Mouse (Mus musculus): Measurements from ENCODE around the gene Gm49384.

The Gm49384 gene

GRCm38 (mm10) chr12:69204052-69204833, at the start of gene Gm49384:
Gene Gm49384, minus strand, starts transcription at chr12:69204267.
- no peak for DNase-seq

DNA sequence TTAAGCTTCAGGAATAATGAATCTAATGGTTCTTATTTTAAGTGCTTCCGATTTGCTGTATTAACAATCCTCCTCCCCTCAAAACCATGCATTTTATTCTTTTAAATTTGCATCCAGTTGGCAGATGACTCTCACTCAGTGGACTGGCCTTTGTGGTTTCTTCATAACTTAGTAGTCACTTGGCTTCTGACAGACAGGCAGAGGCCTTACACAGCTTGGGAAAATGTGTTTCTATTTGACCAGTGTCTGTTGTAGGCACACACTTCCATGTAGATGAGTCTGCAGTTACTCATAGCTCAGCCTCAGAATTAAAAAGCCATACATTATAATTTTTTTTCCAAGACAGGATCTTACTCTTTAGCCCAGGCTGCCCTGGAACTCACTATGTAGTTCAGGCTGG, 49.7 kb upstream of the Gm49384 start:
- no peak for DNase-seq

GRCm38 (mm10) chr12:69250756-69251155, 46.7 kb upstream of the Gm49384 start:
- DNase-seq = no peak

GRCm38 (mm10) chr12:69249766-69250165, 45.7 kb upstream of the Gm49384 start:
- DNase-seq = no peak

GRCm38 (mm10) chr12:69241771-69242431, 37.8 kb upstream of the Gm49384 start:
- peak; percentile 83 for DNase-seq

DNA sequence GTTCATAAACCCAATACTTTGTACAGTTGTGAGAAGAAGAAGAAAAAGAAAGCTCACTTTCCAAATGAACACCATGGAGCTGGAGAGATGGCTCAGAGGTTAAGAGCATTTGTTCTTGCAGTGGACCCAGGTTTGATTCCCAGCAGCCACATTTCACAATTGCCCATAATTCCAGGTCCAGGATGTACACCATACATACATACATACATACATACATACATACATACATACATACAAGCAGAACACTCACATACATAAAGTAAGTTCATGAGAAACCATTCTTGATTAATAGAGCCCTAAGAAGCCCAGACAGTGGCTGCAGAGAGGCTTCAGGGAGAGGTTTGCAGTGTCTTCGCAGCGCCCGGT, 37.3 kb upstream of the Gm49384 start:
- no peak for DNase-seq

GRCm38 (mm10) chr12:69240876-69241275, 36.8 kb upstream of the Gm49384 start, which contains the start of gene Klhdc1:
Gene Klhdc1, plus strand, starts transcription at chr12:69241176.
- no peak for DNase-seq

DNA sequence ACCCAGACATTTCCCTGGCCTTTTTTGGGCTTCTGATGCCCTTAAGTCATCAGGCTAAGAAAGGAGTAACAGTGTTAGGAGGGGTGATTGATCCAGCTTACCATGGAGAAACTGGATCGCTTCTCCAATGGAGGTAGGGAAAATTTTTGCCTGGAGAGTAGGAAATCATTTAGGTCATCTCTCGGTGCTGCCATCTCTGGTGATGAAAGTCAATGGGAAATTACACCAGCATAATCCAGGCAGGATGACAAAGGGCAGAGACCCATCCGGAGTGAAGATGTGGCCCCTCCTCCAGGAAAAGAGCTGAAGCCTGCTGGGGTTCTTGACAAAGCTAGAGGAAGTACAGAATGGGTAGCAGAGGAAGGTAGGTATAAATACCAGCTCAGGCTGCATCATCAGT, 34.2 kb upstream of the Gm49384 start:
- DNase-seq = no peak

DNA sequence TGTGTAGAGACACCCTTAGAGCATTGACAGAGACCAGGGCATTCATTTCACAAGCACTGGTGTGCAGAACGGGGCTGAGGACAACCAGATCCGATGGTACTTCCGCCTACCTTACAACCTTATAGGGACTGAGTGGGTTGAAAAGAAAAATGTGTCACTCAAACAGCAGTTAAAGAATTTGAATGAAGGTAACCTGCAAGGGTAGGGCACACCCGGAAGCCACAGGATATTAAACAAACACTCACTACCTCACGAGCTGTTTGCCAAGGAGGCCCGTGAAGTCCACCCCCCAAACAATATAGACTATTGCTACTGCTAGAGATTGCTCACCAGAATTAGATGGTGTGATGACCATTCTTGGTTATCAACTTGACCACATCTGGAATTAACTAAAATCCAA, 31.7 kb upstream of the Gm49384 start:
- DNase-seq = no peak

- no peak for DNase-seq
These were observed 25.2 kb upstream of the Gm49384 start for GRCm38 (mm10) chr12:69229251-69229650.

DNA sequence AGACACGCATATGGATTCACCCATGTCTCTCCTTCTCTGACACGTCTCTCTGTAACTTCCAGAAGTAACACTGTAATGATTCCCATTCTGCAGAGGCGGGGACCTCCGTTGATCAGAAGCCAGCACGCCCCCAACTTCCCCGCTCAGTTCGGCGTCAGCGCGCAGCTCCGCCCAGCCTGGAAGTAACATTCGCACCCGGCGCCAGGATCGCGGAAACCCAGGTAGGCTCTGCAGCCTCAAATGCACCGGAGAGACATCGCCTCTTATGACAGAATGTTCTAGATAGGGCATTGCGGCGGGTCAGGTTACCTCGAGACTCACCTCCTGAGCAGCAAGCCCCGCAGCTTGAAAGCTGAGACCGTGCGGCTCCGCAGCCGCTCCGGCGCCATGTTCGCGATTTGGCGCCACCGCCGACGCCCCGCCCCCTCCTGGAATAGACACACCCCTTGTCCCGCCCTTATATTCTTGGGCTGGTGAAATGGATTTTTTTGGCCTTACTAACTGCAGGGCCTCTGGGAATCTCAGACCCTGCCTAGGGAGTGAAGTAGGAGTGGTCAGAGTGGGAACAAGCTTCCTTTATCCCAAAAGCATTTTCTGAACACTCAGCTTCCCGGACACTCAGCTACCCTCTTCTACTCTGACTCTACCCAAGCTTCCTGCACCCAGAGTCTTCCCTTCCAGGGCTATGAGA, 23.9 kb upstream of the Gm49384 start, which contains the start of gene Pole2:
Gene Pole2 (minus strand): TSS at position 420 of the 691 bp plus-strand sequence.
- DNase-seq = peak; percentile 83

DNA sequence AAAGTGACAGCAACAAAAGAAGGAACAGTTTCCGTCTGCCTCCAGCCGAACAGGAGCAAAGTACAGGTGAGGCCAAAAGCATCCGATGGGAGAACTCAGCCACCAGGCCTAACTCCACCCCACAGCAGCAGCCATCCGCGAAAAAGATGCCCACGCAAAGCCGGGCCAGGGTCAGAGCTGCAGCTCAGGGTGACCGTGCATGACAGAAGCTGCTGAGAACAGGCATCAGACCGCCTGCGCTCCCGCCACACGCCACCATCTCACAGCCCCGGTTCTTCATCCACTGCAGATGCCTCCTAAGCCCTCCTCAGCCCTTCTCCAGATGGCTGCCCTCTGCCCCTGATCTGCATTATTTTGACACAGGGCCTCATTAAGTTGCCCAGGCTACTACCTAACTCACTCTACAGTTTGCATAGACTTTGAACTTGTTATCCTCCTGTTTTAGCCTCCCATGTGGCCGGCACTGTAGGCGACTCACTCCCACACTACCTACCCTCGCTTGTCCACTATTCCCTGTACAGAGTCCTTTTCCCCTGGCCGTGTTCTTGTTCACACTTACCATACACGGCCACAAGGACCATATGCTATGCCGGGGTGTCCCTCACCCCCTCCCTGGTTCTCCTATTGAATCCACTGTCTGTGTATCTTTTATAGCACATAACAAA, 16.7 kb upstream of the Gm49384 start:
- DNase-seq = no peak

- no peak for DNase-seq
These were observed 12.5 kb upstream of the Gm49384 start for GRCm38 (mm10) chr12:69216587-69216986.

DNA sequence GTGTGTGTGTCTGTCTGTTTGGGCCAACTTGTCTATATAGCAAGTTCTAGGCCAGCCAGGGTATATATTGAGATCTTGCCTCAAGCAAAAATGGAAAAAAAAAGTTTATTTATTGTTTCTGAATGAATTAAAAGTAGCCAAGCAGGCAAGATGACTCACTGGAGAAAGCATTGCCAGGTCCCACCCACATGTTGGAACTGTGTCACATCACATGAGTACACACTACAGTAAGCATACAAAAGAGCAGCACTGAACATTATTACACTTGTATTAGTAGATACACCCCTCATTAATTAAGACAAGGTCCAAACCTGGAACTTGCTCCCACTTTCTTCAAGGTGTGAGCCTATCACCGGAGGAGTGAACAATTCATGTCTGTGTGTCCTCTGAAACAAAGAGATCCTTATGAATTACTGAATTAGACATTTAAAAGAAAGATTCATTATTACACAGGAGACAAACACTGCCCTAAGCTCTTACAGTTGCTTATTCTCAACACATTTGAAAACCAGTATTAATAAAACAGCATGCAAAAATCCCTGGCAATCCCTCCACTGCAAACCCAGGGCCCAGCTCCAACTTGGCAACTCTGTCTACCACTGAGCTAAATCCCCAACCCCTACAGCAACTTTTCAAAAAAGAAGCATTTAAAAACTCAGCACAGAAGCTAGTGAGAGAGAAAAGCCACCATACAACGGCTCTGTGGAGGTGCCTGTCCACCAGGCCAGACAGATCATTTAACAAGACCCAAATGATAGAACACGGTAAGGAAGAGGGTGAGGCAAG, 11.1 kb upstream of the Gm49384 start:
- peak; percentile 27 for DNase-seq

DNA sequence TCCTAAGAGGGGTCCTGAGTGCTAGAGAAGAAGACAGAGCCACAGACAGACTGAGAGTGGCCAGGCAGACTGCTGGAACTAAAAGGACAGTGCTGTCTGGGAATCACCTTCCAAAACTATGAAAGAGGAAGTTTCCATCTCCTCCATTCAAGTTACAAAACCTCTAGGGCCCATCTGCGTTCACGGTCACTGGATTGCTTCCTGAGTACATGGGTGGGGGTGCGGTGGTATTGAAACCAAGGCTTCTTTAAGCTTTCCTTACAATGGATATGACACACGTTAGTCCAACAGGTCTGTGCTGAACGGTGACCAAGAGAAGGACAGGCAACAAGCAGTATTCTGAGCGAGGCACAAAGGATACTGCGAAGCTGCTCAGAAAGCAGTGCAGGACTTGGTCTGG, 10.3 kb upstream of the Gm49384 start:
- DNase-seq = no peak

GRCm38 (mm10) chr12:69213186-69213777, 9.2 kb upstream of the Gm49384 start:
- DNase-seq = no peak

- no peak for DNase-seq
These were observed 7.0 kb upstream of the Gm49384 start for GRCm38 (mm10) chr12:69211057-69211456.

GRCm38 (mm10) chr12:69210056-69210979, 6.3 kb upstream of the Gm49384 start:
- DNase-seq = no peak

- no peak for DNase-seq
These were observed 4.5 kb upstream of the Gm49384 start for GRCm38 (mm10) chr12:69208520-69208919.

DNA sequence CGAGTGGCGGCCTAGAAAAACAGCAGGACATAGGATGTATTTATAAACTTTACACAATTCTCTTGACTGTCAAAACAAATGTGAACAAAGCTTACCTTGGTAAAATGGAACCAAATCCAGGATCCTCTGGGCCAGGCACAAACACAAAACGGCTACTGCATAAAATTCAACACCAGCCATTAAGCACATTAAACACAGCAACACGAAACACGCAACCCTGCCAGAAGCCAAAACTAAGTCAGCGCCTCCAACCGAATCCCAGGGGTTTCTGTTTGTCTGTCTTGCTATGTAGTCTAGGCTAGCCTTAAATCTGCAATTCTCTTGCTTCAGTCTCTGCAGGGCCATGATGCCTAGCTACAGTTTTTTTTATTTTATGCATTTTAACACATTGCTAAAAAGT, 3.9 kb upstream of the Gm49384 start:
- no peak for DNase-seq

DNA sequence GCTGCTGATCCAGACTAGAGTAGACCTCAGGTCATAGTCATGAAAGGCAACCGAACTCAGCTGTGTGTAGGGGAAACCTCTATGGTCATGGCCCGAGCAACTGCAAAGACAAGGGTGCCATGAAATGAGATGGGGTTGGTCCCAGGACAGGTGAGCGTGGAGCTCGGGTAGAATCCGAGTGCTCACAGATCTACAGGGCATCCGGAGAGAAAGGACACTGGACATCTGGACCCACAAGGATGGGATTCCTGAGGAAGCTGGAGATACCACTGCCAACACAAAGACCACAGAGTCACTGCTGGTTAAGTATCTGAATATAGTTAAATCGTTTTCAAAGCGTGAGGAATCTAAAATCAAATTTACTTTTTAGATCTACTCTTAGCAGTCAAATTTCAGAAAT, 3.3 kb upstream of the Gm49384 start:
- DNase-seq = no peak
